Mouse (Mus musculus) CH12.LX (cell line): ENCODE data around the gene Rnf38. TPM values are rescaled to one million over a fixed set of nuclear protein-coding genes. Genes with fewer than 3 reads are reported as not detected.

Experiments used
- DNase-seq: peaks from one replicate; pipeline ENCODE4 v3.0.0-alpha.2; 2013; ENCODE audit errors: extremely low read depth
- H3K27ac ChIP-seq: 2 replicates; pipeline ENCODE4 v1.5.1; 2012; ENCODE audit warnings: low read depth, mild to moderate bottlenecking, control low read depth, moderate library complexity; ENCODE audit not compliant: insufficient read depth
- H3K27me3 ChIP-seq: replicated peaks from 2 replicates; pipeline ENCODE3; 2012; ENCODE audit warnings: inconsistent platforms
- H3K36me3 ChIP-seq, 2 experiments: replicated peaks in 1 of 2; 2 replicates each; pipeline versions ENCODE3 to v1.6.1; 2012; ENCODE audit warnings: inconsistent platforms in 1 of 2, low read length in 1 of 2, mild to moderate bottlenecking in 1 of 2, mixed read lengths in 1 of 2, moderate library complexity in 1 of 2; ENCODE audit not compliant: control insufficient read depth in 1 of 2, insufficient read depth in 1 of 2
- H3K4me1 ChIP-seq, 2 experiments: 2 replicates each; pipeline ENCODE4 v1.6.1; 2012; ENCODE audit warnings: inconsistent platforms in 1 of 2, moderate library complexity in 1 of 2; ENCODE audit not compliant: insufficient read depth in 2 of 2, control insufficient read depth in 1 of 2
- H3K4me2 ChIP-seq: 2 replicates; pipeline ENCODE4 v1.6.1; 2012; ENCODE audit warnings: low read depth, mild to moderate bottlenecking, control low read depth; ENCODE audit not compliant: poor library complexity, insufficient read depth, severe bottlenecking
- H3K4me3 ChIP-seq, 3 experiments: fragments of 150-350 bp in 1 of 3; sonication (generic) in 1 of 3; replicated peaks in 1 of 3; 2 replicates each; pipeline versions ENCODE3 to v1.5.1; 2011 to 2012; ENCODE audit warnings: low read depth in 2 of 3, low read length in 2 of 3, mild to moderate bottlenecking in 2 of 3, moderate library complexity in 2 of 3, control low read depth in 1 of 3, improper control_type of control experiment in 1 of 3, inconsistent platforms in 1 of 3, mixed read lengths in 1 of 3; ENCODE audit not compliant: poor library complexity in 1 of 3
- H3K79me2 ChIP-seq: replicated peaks from 2 replicates; pipeline ENCODE4 v1.6.1; 2012; ENCODE audit warnings: mild to moderate bottlenecking, moderate library complexity; ENCODE audit not compliant: control insufficient read depth, poor library complexity, insufficient read depth, severe bottlenecking; ENCODE audit errors: extremely low read depth
- H3K9ac ChIP-seq: 2 replicates; pipeline ENCODE4 v1.6.1; 2012; ENCODE audit warnings: low read depth, mild to moderate bottlenecking, control low read depth, moderate library complexity; ENCODE audit not compliant: insufficient read depth
- H3K9me3 ChIP-seq: replicated peaks from 2 replicates; pipeline ENCODE3; 2012; ENCODE audit warnings: low read length, inconsistent platforms, mixed read lengths
- CHD1 ChIP-seq: IDR thresholded peaks from 2 replicates; pipeline ENCODE4 v1.6.1; 2012; ENCODE audit warnings: low read depth, low read length, improper control_type of control experiment, inconsistent platforms
- ETS1 ChIP-seq: conservative IDR thresholded peaks from 2 replicates; pipeline ENCODE4 v1.6.1; 2012; ENCODE audit warnings: low read depth, mild to moderate bottlenecking, inconsistent platforms, low read length, improper control_type of control experiment, moderate library complexity
- GABPA ChIP-seq: IDR thresholded peaks from 2 replicates; pipeline ENCODE4 v1.6.1; 2012; ENCODE audit warnings: low read depth, low read length, improper control_type of control experiment, inconsistent platforms; ENCODE audit not compliant: insufficient replicate concordance
- HCFC1 ChIP-seq: IDR thresholded peaks from 2 replicates; pipeline ENCODE4 v1.6.1; 2012; ENCODE audit warnings: low read depth, mild to moderate bottlenecking, inconsistent platforms, low read length, improper control_type of control experiment
- KAT2A ChIP-seq: IDR thresholded peaks from 2 replicates; pipeline ENCODE4 v1.6.1; 2012; ENCODE audit warnings: low read length, improper control_type of control experiment, inconsistent platforms; ENCODE audit not compliant: insufficient replicate concordance
- MAFK ChIP-seq: IDR thresholded peaks from 2 replicates; pipeline ENCODE4 v1.6.1; 2011; ENCODE audit warnings: low read length, improper control_type of control experiment; ENCODE audit not compliant: insufficient replicate concordance
- MAX ChIP-seq: IDR thresholded peaks from 2 replicates; pipeline ENCODE4 v1.6.1; 2011; ENCODE audit warnings: low read length, improper control_type of control experiment
- MXI1 ChIP-seq: IDR thresholded peaks from 2 replicates; pipeline ENCODE4 v1.6.1; 2011; ENCODE audit warnings: mild to moderate bottlenecking, low read depth, low read length, improper control_type of control experiment
- RAD21 ChIP-seq: IDR thresholded peaks from 2 replicates; pipeline ENCODE4 v1.6.1; 2011; ENCODE audit warnings: low read depth, mild to moderate bottlenecking, low read length, improper control_type of control experiment, moderate library complexity
- SIN3A ChIP-seq: IDR thresholded peaks from 2 replicates; pipeline ENCODE4 v1.6.1; 2012; ENCODE audit warnings: low read length, improper control_type of control experiment, inconsistent platforms
- TBP ChIP-seq: conservative IDR thresholded peaks from 2 replicates; pipeline ENCODE4 v1.6.1; 2011; ENCODE audit warnings: low read depth, low read length, improper control_type of control experiment
- TCF12 ChIP-seq: IDR thresholded peaks from 2 replicates; pipeline ENCODE4 v1.6.1; 2014; ENCODE audit warnings: low read depth, mild to moderate bottlenecking, inconsistent platforms, low read length, improper control_type of control experiment
- ZC3H11A ChIP-seq: IDR thresholded peaks from 2 replicates; pipeline ENCODE4 v1.6.1; 2012; ENCODE audit warnings: low read depth, mild to moderate bottlenecking, inconsistent platforms, low read length, improper control_type of control experiment
- ZNF384 ChIP-seq: IDR thresholded peaks from 2 replicates; pipeline ENCODE4 v1.6.1; 2012; ENCODE audit warnings: low read depth, low read length, improper control_type of control experiment, inconsistent platforms
- dilution Hi-C: fragments of 300-500 bp; cut with MboI; formaldehyde crosslinking; loops from 2 replicates; pipeline ENCODE4 v1.14.3; 2020; ENCODE audit warnings: low sequenced_read_pairs; ENCODE audit not compliant: extremely low pct_unique_long_range_greater_than_20kb, extremely low pct_ligation_motif_present
- in situ Hi-C: fragments of 300-500 bp; cut with MboI; formaldehyde crosslinking; loops from 3 replicates; pipeline ENCODE4 v1.14.3; 2019; ENCODE audit warnings: low sequenced_read_pairs, low pct_ligation_motif_present, low pct_unique_long_range_greater_than_20kb, mixed read lengths
- polyA plus RNA-seq: library from polyadenylated mRNA; unstranded; fragments of >175 nt; gene quantifications from 2 replicates; pipeline ENCODE4 v1.2.1, GENCODE M21; 2012; ENCODE audit warnings: low read depth; ENCODE audit not compliant: insufficient read length
- total RNA-seq, 2 experiments: library from RNA; depleted of rRNA; stranded (reverse); fragments of 300-350 nt in 1 of 2; fragments of >200 nt in 1 of 2; gene quantifications; 2 replicates each; pipeline ENCODE4 v1.2.3; 2012 to 2014

The Rnf38 gene
- total and polyA plus RNA-seq, 3 experiments: 5.4 to 13.2 (median 6.6) TPM

GRCm38 (mm10) chr4:44247051-44247939, 13.7 kb upstream of the Rnf38 start:
- H3K27me3 ChIP-seq: no peaks in the 10 kb centered on the region
- H3K9me3 ChIP-seq: no peaks in the 10 kb centered on the region
- no peaks in the 10 kb centered on the region for H3K79me2 ChIP-seq
- dilution Hi-C loops: no loop called here
- peaks cover 5 to 6% of the 10 kb centered on the region in 2 experiments; a peak in 3 of 4 replicates for H3K4me1 ChIP-seq
- no peak overlapping the region for H3K4me2 ChIP-seq
- H3K4me3 ChIP-seq: no peak overlapping the region
- no peak for DNase-seq
- TF ChIP-seq MAFK (no peak), TCF12 (no peak), CHD1 (no peak), HCFC1 (no peak), KAT2A (no peak), MAX (no peak), TBP (no peak), SIN3A (no peak), RAD21 (no peak), ZC3H11A (no peak), MXI1 (no peak), ZNF384 (no peak)
- TF ChIP-seq, all 38 proteins: peak for 0
- in situ Hi-C loops: no loop called here
- no peaks in the 10 kb centered on the region for H3K36me3 ChIP-seq
- no peak overlapping the region for H3K9ac ChIP-seq
- H3K27ac ChIP-seq: no peak overlapping the region

GRCm38 (mm10) chr4:44246285-44246684, 12.7 kb upstream of the Rnf38 start:
- Histone ChIP-seq H3K79me2 (no peaks in the 10 kb centered on the region), H3K27me3 (no peaks in the 10 kb centered on the region), H3K4me3 (no peak overlapping the region), H3K4me2 (no peak overlapping the region), H3K36me3 (no peaks in the 10 kb centered on the region), H3K27ac (no peak overlapping the region), H3K9me3 (no peaks in the 10 kb centered on the region)
- dilution Hi-C loops: no loop called here
- DNase-seq: no peak
- in situ Hi-C loops: no loop called here
- no peak for TF ChIP-seq MAFK
- TF ChIP-seq KAT2A: no peak
- no peak for TF ChIP-seq SIN3A
- no peak for TF ChIP-seq GABPA
- no peak for TF ChIP-seq TCF12
- TF ChIP-seq ETS1: no peak
- TF ChIP-seq, all 38 proteins: peak for 0
- Histone ChIP-seq H3K9ac (no peak overlapping the region), H3K4me1 (peaks cover 5 to 6% of the 10 kb centered on the region in 2 experiments; a peak in 3 of 4 replicates)
